Mouse (Mus musculus): ENCODE measurements at regions not wholly inside any gene's neighbourhood (a gene's known extent, or its start where the extent isn't known, plus 50 kb on each side); places are given as distances from the start of the nearest gene placed in this dataset.
"Not testable (repeated sequence)": the region's sequence is repeated elsewhere in the genome, so short reads cannot be mapped to it uniquely, and the experiment has no call there.

DNA sequence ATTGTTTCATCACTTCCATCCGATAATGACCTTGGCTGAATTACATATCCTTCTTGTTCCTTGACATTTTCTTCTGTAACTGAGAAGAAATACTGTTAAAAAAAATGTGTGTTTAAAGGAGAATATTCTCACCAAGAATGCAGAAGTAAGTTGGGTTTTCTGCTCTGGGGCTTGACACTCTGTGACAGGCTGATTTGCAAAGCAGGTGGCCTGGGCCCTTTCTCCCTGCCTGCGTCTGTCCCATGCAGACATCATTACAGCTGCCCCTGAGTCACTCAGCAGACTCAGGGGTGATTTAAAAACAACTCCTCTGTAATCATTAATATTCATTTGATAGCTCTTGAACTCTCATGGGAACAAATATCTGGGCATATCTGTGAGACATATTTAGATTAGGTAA lies 229.4 kb upstream of the Synpr start:
- DNase-seq: no peak
- intact Hi-C loops (cut with DNase I): no loop called here

DNA sequence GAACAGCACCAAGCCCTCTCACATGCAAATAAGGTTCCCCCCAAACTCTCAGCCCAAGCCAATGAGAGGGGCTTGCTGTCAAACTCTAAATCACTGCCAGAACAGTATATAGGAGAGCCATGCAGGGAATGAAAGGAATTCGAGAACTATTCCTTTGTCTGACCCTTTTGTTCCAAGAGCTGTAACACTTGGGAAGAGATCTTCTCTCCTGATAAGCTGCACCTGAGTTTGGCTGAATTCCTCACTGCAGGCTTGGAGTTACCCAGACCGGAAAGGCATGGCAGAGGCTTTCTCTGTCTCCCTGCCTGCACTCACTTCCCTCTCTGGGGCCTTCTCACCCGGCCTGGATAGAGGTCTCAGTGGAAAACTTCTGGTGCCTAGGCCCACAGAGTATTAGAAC lies 219.7 kb upstream of the Cadps start:
- DNase-seq; intact Hi-C loops (cut with DNase I): not testable (repeated sequence)

DNA sequence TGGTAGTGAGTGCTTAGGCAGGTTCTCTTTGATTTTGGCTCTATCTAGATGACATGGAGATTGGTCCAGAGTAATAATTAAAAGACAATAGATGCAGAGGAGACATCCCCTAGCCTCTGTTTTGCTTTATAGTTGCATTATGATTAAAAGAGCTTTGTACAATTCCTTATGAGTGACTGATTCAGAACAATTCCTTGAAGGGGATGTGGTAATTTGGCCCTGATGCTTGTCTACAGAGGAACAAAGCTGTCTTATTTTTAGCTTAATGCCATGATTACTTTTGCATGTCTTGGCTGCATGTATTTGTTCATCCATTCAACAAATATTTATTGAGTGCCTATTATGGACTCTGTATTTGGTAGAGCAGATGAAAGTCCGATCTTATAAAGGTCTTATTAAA lies 218.9 kb upstream of the Cadps start:
- DNase-seq: no peak
- intact Hi-C loops (cut with DNase I): no loop called here

DNA sequence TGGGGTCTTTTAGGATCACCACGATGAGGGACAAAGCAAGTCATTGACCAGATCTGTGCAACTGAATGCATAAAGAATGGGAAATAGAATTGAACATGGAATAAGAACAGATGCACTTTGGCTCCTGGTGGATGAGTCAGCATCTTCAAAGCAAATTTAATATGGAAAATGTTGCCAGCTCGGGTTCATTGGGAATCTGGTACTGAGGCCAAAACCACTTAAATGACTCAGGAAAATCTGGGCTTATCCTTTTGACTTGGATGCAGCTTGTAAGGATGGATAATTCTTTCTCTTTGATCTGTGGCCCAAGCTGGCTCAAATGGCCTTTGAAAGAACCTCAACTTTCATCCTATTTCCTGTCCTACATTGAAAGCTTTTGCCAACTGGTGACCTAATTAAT lies 217.3 kb upstream of the Cadps start:
- intact Hi-C loops (cut with DNase I): no loop called here
- DNase-seq: no peak

DNA sequence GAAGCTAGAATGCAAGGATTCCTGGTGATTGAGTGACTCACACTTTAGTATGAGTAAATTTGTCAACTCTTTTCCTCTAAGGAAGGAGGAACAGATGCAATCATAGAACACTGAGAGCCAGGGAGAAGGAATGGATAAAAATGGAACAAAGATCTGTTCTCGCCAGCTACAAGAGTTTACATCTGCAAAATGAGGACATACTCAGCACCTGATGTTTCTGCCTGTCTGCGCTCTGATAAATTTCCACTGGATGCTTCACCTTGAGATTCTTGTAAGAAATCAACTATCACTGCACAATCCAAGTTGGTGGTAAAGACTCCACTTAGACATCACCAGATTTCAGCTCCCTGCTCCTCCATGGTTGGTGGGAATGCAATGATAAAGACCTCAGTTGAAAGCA lies 214.5 kb upstream of the Cadps start:
- DNase-seq: no peak
- intact Hi-C loops (cut with DNase I): no loop called here

DNA sequence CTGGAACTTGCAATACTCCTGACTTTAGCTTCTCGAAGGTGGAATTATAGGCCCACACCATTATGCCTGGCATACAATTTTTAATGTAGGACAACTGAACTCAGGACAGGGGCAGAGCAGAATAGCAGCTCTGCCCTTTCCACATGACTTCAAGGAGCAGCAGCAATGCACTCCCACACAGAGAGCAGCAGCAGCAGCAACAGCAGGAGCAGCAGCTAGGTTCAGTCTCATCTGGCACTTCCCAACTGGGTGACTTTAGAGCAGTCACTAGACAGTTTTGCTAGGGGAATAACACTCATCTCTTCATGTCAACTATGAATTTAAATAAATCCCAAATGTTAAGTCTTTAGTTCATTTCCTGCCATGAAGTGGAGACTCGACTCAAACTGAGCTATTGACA lies 206.9 kb upstream of the Cadps start:
- DNase-seq: no peak
- intact Hi-C loops (cut with DNase I): no loop called here

DNA sequence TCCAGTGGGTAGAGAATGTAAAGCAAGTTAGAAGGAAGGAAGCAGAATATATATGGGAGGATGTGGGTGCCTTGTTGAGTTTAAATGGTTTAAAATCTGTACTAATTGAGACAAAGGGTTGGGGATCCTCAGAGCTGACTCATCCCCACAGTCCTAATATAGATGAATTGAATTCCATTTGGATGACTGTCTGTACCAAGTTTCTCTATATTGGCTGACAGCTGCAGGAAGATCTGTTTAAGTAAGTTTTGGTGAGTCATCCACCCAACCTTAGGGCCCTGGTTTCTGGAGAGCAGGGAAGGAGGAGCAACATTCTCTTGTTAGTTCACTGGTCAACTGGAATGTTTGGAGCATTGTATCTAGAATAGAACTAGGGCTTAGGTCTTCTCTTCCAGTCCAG lies 199.9 kb upstream of the Cadps start:
- intact Hi-C loops (cut with DNase I): no loop called here

DNA sequence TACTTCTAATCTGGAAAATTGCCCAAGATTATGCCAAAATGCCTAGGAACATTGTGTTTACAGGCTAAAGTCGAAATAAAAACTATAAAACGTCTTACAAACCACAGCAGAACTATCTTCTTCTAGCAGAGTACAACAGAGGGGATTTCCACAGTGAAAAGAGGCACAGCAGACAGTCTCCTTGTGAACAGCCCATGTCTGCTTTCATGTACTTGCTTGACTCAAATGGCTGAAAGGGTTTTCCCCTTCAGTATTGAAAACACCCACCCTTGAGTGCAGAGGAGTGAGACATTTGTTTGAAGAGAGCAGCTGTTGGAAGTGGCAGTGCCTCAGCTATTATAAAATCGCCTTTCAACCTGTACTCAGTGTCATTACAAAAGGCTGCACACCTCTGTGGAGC lies 188.2 kb upstream of the Cadps start:
- intact Hi-C loops (cut with DNase I): no loop called here

More for the DNA sequence above, 199.9 kb upstream of the Cadps start:
- DNase-seq: no peak

DNA sequence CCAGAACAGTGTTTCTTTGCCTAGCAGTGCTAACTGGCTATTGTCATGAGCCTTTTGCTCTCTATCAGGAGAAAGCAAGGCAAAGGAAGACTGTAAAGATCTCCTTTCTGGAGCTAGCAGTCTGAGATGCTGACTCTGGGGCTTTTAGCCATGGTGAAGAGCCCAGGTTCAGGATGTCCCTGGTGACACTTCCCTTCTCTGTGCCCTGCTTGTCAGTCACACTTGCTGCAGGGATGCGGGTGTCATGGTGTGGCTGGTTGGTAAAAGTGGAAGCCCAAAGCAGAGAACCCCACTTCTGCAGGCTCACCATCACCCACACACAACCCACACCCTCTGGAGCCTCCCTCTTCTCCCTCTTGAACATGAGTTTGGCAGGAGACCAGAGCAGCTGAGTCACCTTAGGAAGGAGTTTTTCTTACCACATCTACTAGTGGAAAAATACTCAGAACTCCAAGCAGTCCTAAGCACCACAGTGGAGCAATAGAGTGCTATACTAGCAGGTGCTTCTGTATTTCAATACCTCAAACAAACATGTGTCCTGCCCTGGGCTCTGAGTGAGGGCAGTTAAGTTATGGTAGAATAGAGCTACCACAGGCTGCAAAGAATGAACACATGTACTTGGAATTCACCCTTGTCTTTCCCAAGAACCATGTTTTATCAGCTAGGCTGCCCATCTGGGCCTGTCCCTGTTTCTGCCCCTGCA lies 178.3 kb upstream of the Cadps start:
- DNase-seq: no peak
- intact Hi-C loops (cut with DNase I): no loop called here

More for the DNA sequence above, 188.2 kb upstream of the Cadps start:
- DNase-seq: no peak

DNA sequence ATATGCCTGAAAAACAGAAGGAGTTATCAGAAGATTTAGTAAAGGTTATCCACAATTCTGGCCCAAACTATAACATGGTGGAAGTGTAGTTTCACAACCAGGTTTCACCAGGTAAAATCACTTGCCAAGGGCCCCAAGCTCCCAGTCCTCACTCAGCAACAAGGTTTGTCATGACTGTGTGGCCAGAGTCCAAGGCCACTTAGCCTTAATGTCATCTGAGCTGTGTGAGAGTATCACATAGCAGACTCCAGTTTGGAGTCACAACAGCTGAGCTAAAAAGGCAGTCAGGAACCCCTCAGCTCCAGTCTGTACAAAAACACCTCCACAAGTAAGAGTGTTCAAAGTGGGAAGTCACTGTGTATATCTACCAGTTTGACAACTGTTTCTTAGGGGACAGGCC lies 156.5 kb upstream of the Cadps start:
- peak; percentile 71 to 74 for DNase-seq
- intact Hi-C loops (cut with DNase I): no loop called here

DNA sequence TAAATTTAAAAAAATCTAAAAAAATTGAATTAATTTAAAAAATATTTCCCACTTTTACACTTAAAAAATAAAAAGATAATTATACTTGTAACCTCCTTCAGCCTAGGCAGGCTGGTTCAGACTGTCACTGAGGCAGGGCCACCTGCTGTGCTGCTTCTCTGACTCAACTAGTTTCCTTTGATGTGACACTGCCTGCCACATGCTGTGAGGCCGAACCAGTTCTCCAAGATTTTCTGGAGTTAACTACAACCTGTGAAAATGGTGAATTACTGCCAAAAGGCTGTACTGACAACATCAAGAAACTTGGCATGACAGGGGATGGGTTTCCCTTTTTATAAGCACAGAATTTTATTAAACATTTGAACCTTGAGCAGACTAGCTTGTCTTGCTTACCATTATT lies 143.6 kb upstream of the Cadps start:
- intact Hi-C loops (cut with DNase I): no loop called here
- no peak for DNase-seq

DNA sequence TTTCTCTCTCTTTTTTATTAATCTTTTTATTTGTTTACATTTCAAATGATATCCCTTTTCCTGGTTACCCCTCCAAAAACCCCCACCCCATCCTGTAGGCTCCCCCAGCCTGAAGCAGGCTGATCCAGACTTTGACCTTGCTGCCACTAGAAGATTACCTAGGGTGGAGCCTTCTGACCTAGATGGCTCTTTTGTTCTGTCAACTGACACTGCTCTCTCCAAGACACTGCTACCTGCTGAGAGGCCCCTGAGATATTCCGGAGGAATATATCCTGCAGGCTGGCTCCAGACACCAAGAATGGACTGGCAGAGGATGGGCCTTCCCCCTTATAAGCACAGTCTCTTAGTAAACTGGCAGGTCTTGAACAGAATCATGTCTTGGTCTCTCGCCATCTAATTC lies 135.0 kb upstream of the Cadps start:
- DNase-seq; intact Hi-C loops (cut with DNase I): not testable (repeated sequence)

DNA sequence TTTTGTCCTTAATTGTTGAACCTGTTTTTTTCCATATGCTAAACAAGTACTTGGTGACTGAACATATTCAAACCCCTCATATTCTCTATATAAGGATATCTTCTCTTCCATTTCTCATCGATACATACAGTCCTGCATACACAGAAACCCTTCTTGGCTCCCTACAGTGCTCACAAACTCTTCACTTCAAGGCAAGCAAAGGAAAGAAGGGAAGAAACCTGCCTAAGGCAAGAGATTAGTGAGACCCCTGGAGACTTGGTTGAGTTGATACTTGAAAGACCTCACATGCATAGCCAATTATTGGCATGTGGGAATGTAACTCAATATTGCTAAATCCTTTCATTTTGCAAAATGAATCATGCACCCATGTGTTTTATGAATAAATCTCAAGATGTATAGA lies 128.0 kb upstream of the Cadps start:
- intact Hi-C loops (cut with DNase I): no loop called here
- no peak for DNase-seq

DNA sequence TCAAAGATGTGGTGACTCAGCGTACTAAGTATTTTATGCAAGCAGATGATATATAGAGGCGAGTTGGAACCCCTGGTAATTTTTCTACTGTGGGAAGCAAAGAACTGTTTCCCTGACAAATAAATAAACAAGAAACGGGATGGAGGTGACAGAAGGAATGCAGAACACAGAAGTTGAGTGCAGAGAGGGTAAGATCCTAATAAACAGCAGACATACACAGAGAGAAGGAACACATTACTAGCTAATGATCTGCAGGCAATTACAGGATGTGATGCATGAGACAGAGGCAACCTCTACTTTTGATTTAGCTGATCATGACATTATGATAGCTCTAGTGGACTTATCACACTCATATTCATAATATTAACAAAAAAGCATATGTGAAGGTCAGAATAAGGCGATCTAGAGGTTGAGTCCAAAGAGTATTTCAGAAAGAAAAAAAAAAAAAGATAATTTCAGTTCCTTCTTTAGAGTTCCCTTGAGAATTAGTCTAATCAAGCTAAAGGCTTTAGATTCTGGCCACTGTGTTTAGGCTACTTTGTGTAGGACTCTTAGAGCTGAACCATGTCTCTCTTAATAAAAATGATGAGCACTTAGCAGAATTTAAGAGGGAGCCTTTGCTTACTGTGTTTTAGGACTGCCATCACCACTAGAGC lies 115.9 kb upstream of the Cadps start:
- intact Hi-C loops (cut with DNase I): no loop called here
- DNase-seq: no peak

DNA sequence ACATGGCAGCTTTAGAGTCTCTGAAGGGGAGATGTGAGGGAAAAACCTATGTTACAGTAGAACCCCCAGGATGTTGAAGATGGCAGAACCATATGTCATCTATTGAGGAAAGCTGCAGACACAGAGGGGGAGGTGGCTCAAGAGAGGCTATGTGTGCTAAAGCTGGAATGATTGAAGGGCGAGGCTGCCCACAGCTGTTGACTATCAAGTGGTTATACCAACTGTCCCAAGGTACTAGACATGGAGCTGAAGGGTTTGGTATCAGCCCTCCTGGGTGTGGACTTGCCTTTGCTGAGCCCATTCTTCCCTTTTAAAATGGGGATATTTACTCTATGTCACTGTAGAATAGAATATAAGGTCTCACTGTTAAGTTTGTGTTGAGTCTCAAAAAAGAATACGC lies 113.5 kb upstream of the Cadps start:
- intact Hi-C loops (cut with DNase I): no loop called here
- DNase-seq: no peak

DNA sequence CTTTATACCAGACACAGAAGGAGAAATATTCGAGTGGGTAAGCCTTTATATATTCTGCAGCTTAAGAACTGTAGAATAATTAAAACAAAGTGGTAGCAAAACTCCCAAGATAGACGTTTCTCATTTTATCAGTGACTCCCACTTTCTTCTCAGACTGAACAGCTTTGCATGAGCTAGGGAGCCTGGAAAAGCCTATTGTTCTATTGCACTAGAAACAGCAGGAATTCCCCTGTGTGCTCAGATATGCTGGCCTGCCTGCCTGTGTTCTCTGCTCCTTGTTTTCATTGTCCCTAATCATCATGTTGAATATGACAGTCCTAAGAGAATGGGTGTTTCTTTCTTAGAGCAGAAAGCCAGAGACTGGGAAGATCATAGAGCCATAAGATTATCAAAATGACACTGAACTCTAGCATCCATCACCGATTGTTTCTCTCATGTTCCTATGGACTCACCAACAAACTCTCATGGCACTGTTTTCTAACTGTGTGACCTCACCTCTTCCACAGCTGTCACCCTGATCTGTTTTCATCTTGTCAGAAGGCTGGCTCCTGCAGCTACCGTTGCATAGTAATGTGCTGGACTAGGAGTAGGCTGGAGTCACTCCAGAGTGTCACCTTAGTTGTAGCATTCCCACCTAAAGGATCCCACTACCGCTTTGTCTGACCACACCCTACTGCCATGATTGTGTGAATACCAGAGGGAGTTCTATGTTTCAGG lies 108.9 kb upstream of the Cadps start:
- intact Hi-C loops (cut with DNase I): no loop called here
- no peak for DNase-seq

DNA sequence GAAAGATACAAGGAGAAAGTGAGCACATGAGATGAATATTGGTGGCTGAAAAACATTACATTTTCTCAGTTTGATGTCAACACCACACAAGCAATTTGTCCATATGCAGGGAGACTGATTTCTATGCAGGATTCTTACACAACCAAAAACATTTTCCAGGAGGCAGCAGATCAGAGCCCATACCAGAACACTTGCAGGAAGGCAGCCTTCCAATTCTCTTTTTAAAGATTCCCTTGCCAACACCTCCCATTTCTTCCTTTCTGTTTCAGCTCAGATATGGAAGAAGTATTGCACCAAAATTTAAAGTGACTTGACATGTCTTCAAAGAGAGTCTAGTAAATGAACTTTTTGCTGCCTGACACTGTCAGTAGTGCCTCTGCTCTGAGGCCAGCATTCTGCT lies 100.7 kb upstream of the Cadps start:
- no peak for DNase-seq
- intact Hi-C loops (cut with DNase I): no loop called here

DNA sequence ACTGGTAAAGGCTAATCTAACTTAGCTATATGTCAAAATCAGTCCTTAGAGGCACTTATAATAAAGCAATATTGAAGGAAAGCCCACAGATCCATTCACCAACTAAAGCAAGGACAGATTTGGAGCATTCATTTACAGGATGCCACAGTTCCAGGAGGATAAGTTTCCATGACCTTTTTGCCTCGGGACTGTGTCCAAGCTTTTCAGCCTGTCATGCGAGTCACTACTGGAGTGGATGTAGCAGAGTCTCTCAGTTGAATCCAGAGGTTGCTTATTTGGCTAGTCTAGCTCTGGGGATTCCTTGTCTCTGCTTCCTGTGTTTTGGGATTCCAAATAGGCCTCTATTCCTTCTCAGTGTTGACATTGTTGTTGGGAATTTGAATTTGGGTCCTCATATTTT lies 92.6 kb upstream of the Cadps start:
- intact Hi-C loops (cut with DNase I): no loop called here
- DNase-seq: no peak

DNA sequence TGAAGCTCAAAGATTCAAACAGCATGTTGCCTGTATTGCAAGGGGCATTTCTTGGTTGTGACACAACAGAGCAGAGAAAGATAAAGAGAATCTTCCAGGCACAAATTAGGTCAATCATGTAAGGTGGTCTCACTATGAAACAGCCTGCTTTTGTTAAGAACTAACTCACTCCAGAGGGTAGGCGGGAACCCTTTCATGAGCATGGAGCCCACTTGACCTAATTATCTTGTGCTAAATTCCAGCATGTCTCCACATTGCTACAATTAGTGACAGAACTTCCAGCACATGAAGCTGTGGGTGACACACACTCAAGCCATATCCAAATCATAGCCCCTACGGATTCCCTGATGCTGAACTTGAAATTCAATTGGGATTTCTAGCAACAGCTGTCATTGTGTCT lies 91.1 kb upstream of the Cadps start:
- DNase-seq: no peak
- intact Hi-C loops (cut with DNase I): no loop called here

DNA sequence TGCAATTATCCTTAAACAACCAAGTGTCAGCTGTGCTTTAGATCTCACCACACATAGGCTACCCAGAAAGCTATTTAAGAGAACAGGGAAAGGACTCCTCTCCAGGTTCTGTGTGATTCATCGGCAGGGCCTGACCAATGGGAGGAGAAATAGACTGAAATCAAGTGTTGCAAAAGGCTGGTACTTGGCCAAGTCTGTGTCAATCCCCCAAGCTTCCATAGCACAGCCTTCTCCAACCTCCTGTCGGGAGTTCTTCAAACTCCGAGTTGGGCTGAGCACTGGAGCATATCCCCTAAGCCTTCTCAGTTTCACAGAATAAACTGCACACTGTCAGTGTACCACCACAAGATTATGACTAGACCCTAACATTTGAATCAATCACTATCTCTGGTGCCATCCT lies 90.5 kb upstream of the Cadps start:
- DNase-seq: peak; percentile 5 to 7
- intact Hi-C loops (cut with DNase I): no loop called here

DNA sequence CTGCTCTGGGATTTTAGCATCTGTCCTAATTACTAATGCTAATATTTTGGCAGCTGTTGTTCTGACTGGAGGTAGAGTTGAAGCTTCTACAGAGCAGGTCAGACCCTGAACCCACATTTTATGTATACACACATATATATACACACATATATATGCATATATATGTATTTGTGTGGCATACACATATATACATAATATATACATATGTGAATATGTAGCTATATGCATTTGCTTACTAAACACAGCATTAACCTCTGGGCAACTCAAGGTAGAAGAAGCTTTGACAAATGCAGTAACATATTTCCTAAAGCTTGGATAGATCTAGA lies 54.4 kb upstream of the Cadps start:
- intact Hi-C loops (cut with DNase I): no loop called here
- no peak for DNase-seq
